Mouse (Mus musculus) left cerebral cortex, postnatal 25 days (tissue): ENCODE data around the gene Fam13a. TPM values are rescaled to one million over a fixed set of nuclear protein-coding genes. Genes with fewer than 3 reads are reported as not detected.

ENCODE experiments used
- DNase-seq, 2 experiments: peaks; one replicate each; pipeline ENCODE4 v3.0.0; 2022; ENCODE audit warnings: low spot score in 2 of 2, mixed read lengths in 1 of 2
- intact Hi-C: fragments of 180-260 bp; cut with DNase I; formaldehyde crosslinking; loops from one replicate; pipeline ENCODE4 v1.15.1; 2025
- total RNA-seq, 2 experiments: library from RNA; stranded (reverse); gene quantifications; 2 replicates each; pipeline ENCODE4 v1.2.3; 2021

Gene Fam13a
- total RNA-seq, 2 experiments from 2014 or later, result 12.0 to 12.1 TPM

DNA sequence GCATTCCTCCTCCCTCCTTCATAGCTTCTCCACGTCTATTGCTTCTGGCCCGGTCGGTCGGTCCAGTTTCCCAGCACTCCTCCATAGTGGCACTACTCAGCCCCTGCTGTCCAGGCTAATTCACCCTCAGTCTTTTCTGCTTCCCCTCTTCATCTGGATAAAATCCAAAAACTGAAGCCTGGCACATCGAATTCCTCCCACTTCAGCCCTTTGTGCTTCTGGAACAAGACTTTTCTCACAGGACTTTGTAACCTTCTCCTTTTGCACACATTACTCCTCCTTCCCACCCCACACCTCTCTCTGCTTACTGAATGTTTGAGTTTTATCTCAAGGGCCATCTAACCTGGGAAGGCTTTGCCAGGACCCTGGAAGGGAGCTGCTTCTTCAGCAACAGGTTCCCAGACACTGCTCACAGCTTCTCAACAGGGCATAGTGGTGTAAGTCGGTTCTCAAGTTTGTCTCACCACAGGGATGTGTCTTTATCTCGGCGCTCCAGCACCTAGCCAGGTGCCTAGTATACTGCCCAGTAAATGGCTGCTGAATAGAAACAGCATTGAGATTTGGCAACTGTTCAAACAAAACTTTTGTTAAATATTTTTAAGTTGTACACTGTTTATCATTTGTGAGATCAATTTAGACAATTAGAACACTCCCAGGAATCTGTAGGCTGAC lies 10.1 kb downstream of the Fam13a start:
- intact Hi-C loops, result no loop called here
- no peak for DNase-seq

DNA sequence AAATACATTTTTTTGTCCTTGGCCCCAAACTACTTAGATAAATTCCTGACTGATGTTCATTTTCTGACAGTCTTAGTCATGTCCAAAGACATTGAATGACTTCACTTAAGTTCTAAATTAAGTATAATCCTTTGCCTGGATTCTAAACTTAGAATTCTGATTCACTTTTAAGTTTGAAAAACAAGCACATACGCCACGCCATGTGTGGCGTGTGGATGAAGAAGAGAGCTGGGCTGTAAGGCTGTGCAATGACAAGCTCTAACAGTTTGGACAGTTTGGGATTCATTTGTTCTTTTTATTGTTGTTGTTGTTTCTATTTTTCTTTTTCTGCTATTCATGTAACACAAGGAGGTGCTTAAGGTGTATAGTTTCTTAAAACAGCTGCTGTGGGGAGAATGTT lies 13.6 kb downstream of the Fam13a start:
- DNase-seq, result peak in 1 of 2 experiments; percentile 67
- intact Hi-C loops, result no loop called here

DNA sequence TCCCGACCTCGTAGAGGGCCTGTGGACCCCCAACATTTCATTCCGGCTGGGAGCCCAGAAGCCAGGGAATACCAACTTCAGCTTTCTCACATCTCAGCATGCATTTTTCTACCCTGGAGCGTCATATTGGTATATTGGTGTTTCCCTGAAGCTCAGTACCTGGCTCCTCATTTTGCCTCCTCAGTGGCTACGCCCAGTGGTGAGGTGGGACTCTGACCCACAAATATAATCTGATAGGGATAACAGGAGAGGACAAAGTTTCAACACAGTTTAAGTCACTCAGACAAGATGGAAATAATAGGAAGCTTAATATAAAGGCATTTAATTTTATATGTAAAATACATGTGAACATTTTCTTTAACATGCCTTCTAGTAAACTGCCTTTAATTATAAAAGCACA lies 19.7 kb downstream of the Fam13a start:
- DNase-seq, result no peak
- intact Hi-C loops, result no loop called here

DNA sequence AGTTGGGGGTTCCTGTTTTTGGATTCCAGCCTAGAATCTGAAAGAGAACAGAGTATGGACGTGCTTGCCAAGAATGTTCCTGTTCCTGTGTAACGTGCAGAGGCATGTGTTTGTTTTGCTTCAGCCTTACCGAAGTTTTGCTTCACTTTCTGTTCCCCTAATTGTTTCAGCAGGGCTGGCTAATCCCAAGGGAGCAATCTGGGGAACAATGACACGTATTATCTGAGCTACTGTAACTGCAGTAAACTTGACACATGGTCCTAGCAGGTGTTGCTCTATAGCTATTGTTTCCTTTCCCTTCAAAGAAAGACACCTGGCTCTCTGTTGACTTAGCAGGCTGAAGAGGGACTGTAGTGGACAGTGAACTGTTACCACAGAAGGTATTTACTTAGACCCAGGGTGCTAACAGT lies 25.3 kb downstream of the Fam13a start:
- intact Hi-C loops, result no loop called here
- no peak for DNase-seq

DNA sequence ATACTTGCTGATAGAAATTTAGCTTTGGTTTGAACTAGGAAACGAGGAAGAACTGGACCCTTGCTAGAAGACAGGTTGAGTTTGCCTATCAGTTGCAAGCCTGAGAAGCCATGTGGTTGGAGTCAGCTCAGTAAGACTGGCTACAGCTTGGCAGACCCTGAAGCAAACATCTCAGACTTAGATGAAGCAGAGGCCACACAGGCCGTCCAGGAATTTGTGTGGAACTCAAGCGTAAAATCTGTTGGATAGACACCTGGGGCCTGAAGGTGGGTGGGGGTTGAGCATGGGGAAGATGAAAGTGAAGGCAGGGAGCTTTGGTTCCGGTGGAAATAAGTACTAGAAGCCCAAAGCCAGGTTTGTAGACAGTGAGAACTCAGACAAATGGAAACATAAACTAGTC lies 25.8 kb downstream of the Fam13a start:
- no peak for DNase-seq
- intact Hi-C loops, result no loop called here

DNA sequence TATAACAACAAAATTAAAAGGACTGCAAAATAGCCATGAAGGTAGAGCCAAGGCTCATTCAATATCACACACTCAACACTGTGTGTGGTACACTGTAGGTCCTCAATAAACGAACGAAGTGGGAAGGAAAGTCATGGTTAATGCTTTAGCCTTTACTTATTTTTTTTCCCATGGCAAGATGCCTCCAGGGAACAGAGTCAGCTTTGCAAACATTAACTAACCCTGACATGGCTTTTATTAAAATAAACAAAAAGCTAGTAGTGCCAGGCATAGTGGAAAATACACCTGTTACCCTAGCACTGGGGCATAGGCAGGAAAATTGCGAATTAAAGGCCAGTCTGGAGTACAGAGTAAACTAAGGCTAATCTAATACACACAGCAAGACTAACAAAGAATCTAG lies 35.2 kb downstream of the Fam13a start:
- no peak for DNase-seq
- intact Hi-C loops, result no loop called here

DNA sequence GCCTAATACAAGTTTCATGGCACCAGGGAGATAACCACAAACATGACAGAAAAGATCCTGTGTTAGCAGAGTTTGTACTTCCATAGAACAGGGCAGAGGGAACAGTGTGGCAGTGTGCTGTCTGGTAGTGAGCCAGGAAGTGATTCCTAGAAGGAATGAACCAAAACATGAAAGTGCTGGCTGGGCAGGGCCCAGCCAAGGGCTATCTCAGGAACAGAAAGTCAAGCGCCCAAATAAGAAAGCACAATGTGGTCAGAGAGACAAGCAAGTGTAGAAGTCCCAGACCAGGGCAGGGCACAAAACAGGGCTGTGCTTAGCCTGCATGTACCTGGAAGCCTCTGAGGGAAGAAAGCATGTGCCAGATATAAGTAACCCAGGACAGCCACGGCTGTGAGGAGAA lies 35.6 kb downstream of the Fam13a start:
- intact Hi-C loops, result no loop called here
- DNase-seq, result no peak

DNA sequence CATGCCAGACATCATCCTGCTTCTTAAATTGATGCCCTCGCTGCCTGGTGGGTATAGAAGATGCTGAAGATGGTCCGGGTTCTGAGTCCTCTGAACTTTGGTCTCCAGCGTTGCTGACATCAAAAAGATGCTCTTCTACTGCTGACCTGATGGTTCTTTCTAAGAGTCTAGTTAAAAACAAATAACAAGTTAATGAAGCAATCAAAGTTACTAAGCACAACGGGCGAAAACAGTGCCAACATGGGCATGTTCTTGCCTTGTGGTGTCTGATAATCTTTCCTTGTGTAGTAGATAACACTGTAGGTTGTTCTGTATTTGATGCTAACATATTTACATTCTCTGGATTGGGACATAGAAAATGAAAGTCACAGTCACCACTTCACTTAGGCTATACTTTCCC lies 37.2 kb downstream of the Fam13a start:
- no peak for DNase-seq
- intact Hi-C loops, result no loop called here

DNA sequence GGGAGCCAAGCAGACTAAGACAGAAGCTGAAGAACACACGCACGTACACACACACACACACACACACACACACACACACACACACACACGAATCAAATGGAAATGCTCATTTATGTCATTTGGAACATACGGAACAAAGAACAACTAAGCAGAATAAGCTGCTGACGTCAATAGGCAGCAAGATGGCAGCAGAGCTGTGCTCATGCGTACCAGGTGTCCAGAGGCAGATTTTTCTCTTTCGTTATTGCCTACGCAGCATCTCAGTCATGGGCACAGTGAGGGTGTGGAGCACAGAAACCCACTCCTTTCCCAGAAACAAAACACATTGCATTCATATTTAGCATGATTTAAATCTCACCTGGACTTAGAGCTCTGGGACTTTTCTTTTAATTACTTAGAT lies 39.2 kb downstream of the Fam13a start:
- intact Hi-C loops, result no loop called here

DNA sequence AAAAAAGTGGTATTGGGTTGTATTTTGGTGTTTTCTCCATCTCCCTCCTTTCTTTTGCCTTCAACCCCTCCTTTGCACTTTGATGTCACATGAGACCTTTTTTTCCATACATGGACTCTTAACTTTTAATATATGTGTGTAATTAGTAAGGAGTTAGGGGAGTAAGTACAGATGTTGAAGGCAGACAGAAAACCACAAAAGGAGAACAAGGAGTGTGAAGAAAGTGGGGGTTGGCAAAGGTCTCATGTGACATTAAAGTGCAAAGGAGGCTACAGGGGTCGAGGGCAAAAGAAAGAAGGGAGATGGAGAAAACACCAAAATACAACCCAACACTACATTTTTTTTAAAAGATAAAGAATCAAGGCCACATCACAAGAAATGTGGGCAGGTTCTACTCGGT lies 49.1 kb downstream of the Fam13a start:
- intact Hi-C loops, result no loop called here
- no peak for DNase-seq

More for the DNA sequence above, 39.2 kb downstream of the Fam13a start:
- peak in 1 of 2 experiments; percentile 12 for DNase-seq

DNA sequence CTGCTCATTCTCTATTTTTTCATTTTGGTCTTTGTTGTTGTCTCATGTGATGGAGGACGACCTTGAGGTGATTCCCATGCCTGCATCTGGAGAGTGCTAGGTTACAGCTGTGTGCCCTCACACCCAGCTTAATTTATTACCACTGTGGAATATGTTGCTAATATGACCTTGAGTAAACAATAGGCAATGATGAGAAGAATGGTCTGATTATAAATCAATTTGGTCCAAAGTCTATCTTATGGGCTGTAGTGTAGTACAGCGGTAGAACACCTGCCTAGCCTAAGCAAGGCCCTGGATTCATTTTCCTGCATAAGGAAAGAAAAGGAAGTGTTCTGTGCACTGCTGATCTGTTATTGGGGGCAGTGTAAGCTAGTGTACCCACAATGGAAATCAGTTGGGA lies 49.9 kb downstream of the Fam13a start:
- intact Hi-C loops, result no loop called here
- no peak for DNase-seq

DNA sequence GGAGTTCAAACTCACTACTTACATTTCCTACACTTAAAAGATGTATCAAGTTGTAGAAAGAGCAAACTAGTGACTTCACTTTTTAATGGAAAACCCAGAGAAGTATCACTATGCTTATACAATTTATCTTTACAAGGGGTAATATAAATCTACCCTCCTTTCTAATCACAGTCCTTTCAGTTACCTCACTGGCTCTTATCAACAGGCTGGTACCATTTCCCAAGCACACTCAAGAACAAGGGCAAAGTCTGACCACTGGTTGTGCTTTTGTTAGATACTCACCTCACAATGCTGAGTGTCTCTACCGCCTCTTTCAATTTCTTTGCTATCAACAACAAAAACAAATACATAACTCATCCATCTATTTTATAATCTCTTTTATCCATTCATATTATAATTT lies 51.5 kb downstream of the Fam13a start:
- DNase-seq, result no peak
- intact Hi-C loops, result no loop called here

DNA sequence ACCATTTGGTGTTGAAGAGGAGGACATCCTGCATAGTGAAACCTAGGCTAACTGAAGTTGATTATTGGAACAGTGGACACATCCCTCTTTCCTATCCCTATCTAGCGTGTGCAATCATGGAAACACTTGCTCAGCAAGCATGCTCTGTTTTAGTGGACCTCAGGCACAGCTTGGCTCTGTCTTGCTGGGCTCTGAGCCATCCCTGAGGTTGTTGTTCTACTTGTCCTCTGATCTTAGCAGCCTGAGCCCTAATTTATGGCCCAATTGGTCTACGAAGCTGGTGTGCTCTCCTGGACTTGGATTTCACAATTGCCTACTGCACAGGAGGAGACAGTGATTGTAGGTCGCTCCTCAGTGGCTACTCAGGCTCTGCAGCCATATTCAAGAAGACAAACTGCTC lies 56.1 kb downstream of the Fam13a start:
- DNase-seq, result no peak

DNA sequence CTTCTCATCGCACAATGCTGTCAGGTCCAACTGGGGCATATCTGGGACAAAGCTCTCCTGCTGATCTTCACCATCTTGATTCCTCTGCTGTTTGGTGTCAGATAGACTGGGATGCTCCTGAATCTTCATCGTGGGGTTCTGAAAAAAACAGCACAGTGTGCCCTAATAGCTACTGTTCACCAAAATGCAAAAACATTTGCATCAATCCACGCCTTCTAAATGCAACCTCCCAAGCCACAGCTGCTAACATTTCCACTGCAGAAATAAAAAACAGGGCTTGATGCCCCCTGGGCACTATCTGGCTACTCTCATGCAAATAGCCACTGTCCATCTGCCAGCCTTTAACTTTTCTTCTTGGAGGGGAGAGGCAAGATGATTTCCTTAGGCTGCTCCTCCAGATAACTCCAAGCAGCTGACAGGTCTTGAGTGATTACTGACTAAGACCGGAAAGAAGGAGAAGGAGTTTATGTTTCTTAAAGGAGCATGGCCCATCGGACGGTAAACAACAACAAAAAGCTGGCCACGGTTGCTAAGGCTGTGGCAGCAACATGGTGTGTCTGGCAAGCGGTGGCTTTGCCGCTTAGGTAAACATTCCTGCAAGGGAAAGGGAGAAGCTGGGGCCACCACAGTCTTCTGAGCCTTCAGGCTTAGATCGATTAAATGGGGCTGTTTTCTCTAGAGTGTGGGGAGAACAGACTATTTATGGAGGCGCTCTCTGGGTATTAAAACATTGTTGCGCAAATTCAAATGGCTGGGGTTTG lies 59.1 kb downstream of the Fam13a start:
- peak in 1 of 2 experiments; percentile 8 for DNase-seq
- intact Hi-C loops, result no loop called here

More for the DNA sequence above, 56.1 kb downstream of the Fam13a start:
- intact Hi-C loops, result no loop called here

DNA sequence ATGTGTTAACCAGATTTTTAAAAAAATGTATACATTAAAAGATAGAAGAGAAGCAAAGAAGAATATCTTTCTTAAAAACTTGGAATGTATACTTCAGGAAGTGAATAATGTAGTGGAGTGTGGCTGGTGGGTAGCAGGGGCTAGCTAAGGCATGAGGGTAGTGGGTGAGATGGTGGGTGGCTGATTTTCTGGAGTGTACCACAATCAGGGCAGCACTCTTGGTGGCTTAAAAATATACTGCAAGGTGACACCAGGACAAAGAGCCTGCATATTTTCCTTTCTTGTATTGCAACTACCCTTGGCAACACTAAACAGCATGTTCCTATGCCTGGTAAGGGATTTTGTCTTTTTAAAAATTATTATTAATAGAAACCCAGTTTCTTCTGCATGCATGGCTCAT lies 59.8 kb downstream of the Fam13a start:
- peak in 1 of 2 experiments; percentile 48 for DNase-seq
- intact Hi-C loops, result no loop called here

DNA sequence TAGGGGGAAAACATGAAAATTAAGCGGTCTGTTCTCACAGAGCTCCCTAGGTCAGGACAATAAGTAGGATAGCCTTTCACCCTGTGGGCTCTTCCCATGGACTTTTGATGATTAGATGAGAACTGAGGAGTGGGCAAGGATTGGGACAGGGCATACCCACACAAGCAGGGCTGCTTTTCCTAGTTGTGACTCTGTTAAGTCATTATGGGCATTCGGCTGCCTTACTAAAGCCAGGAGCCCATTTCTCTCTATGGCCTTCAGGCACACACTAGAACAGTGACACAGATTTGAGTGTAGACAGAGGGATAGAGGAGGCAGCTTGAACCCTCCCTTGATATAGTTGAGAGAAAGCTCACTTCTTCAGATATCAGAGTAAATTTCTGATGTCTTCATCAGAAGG lies 60.3 kb downstream of the Fam13a start:
- DNase-seq, result no peak
- intact Hi-C loops, result no loop called here

DNA sequence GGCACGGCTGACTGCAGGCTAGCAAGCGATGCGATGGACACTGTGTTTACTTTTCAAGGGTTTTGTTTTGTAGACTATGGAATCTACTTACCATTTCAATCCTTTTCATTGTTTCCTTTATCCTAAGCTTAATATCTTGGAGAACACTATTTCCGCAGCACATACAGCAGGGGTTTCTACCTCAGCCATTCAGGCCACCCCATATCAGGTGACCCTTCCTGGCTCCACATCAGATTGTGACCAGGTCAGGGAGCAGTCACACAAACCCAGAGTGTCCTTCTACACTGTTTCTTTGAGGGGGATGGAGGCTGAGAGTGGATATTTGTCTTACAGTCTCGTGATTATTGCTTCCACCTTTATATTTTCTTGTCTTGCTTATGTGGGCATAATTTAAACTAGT lies 61.7 kb downstream of the Fam13a start:
- intact Hi-C loops, result no loop called here

DNA sequence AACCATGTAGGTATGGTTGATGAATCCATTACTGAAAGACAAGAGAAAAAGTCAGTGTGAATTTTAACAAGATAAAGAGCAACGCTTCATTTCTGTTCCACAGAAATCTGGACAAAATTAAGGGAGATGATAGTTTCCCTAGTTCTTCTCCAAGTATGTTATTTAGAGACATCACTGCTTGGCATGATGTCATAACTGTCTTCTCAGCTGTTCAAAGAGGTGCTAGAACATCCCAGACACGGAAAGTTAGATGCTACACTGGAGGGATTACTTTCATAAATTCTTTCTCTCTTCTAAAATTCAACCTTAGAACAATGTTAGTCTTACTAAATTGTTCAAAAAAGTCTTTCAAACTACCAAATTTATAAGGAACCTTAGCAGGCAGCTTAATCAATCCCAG lies 63.8 kb downstream of the Fam13a start:
- intact Hi-C loops, result loop anchor here (2.0 kb wide), 1 partner anchor 14 kb away; no protein-coding TSS in a partner anchor
- peak in 1 of 2 experiments; percentile 62 for DNase-seq

More for the DNA sequence above, 61.7 kb downstream of the Fam13a start:
- no peak for DNase-seq

DNA sequence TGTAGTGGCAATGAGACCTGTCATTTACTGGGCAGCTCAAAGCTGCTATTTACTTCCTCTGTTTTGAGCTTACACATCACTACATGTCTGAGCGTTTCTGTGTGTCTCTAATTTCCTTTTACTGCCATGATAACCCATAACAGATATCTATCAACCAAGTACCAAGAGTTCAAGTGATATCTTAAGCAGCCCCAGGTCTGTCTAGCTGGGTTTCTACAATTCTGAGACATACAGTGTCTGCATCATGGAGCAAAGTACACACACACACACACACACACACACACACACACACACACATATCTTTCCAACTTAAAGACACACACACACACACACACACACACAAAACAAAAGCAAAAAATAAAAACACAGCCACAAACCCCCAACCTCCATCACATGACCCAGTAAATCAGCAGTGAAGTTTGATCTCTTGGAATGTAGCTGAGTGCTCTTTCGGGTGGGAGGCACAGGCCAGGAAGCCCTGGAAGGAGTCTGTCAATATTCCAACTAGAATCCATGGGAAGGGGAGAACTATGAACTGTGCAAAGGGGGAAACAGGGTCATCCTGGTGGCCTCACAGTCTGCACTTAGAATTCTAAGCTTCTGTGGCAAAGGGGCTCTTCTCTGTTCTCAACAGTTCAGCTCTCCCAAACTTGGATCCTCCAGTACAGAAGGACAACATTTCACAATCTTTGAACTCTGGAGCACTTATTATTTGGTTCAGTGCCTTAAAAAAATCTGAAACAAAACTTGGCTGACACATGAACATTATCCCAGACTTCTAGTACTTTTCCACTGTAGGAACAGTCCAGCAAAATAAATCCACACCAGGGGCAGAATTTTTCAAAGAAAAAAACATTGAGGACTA lies 73.0 kb downstream of the Fam13a start:
- no peak for DNase-seq
- intact Hi-C loops, result no loop called here

DNA sequence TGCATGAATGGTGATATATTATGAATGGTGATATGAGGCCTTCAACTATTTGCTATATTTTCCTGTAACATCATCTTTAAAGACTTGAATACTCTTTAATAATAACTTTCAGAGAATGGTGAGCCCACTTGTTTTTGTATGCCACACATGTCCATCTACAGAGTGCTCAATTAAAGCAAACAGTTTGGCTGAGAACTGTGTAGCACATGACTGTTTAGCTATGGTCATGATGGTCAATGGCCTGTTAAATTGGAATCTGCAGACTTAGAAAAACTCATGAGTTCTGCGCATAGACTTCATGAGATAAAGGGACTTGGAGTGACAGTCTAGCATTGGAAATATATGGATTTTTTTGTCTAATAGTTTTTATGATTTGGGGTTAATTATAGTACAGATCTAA lies 73.9 kb downstream of the Fam13a start:
- DNase-seq, result no peak

More for the DNA sequence above, 73.9 kb downstream of the Fam13a start:
- intact Hi-C loops, result no loop called here
